Mouse (Mus musculus): ENCODE results near the gene Pola1. TPM values are rescaled to one million over a fixed set of nuclear protein-coding genes. Genes with fewer than 3 reads are reported as not detected.
"Not testable (repeated sequence)": the region's sequence is repeated elsewhere in the genome, so short reads cannot be mapped to it uniquely, and the experiment has no call there.

The Pola1 gene
- polyA plus RNA-seq, 1 experiment from 2014 or later: 30.3 TPM

- no peak overlapping the region for H3K27ac ChIP-seq
- no peaks in the 10 kb centered on the region for H3K9me3 ChIP-seq
- whole genome bisulfite sequencing: 83% methylated on average over 9 of the region's 9 CpGs
- H3K4me2 ChIP-seq: no peak overlapping the region
- H3K4me3 ChIP-seq (replicated peaks): no peak overlapping the region
- H3K27me3 ChIP-seq: no peaks in the 10 kb centered on the region
- no peak for ATAC-seq (ENCODE audit: insufficient number of reproducible peaks, insufficient read depth, low FRiP score, low TSS enrichment, low read depth)
- H3K4me1 ChIP-seq (replicated peaks): no peaks in the 10 kb centered on the region
- H3K9ac ChIP-seq (replicated peaks): no peak overlapping the region
- no peaks in the 10 kb centered on the region for H3K36me3 ChIP-seq
Observed at GRCm38 (mm10) chrX:93428956-93429737, 202.8 kb downstream of the Pola1 start.

GRCm38 (mm10) chrX:93400871-93401270 is 231.1 kb downstream of the Pola1 start:
- not testable (repeated sequence) for H3K27ac ChIP-seq; H3K36me3 ChIP-seq; H3K4me1 ChIP-seq (replicated peaks); H3K9me3 ChIP-seq; H3K4me2 ChIP-seq; H3K9ac ChIP-seq (replicated peaks); H3K4me3 ChIP-seq (replicated peaks); H3K27me3 ChIP-seq; ATAC-seq (ENCODE audit: insufficient number of reproducible peaks, insufficient read depth, low FRiP score, low TSS enrichment, low read depth)

GRCm38 (mm10) chrX:93397089-93397488 is 234.9 kb downstream of the Pola1 start:
- H3K4me3 ChIP-seq (replicated peaks): no peak overlapping the region
- H3K27me3 ChIP-seq: no peaks in the 10 kb centered on the region
- no peaks in the 10 kb centered on the region for H3K9me3 ChIP-seq
- H3K27ac ChIP-seq: no peak overlapping the region
- 87% methylated on average over 3 of the region's 3 CpGs for WGBS
- ATAC-seq (ENCODE audit: insufficient number of reproducible peaks, insufficient read depth, low FRiP score, low TSS enrichment, low read depth): no peak
- H3K4me1 ChIP-seq (replicated peaks): no peaks in the 10 kb centered on the region
- H3K9ac ChIP-seq (replicated peaks): no peak overlapping the region
- no peaks in the 10 kb centered on the region for H3K36me3 ChIP-seq
- H3K4me2 ChIP-seq: no peak overlapping the region

GRCm38 (mm10) chrX:93377285-93377972 is 254.5 kb downstream of the Pola1 start:
- Histone ChIP-seq H3K9ac (replicated peaks) (no peak overlapping the region), H3K9me3 (no peaks in the 10 kb centered on the region), H3K4me2 (no peak overlapping the region), H3K27me3 (no peaks in the 10 kb centered on the region), H3K4me1 (replicated peaks) (no peaks in the 10 kb centered on the region), H3K27ac (no peak overlapping the region), H3K4me3 (replicated peaks) (no peak overlapping the region), H3K36me3 (no peaks in the 10 kb centered on the region)
- 80% methylated on average over 9 of the region's 9 CpGs for WGBS
- ATAC-seq (ENCODE audit: insufficient number of reproducible peaks, insufficient read depth, low FRiP score, low TSS enrichment, low read depth): no peak

GRCm38 (mm10) chrX:93373503-93373902 is 258.5 kb downstream of the Pola1 start:
- no peak overlapping the region for H3K4me2 ChIP-seq
- no peak overlapping the region for H3K4me3 ChIP-seq (replicated peaks)
- 44% methylated on average over 1 of the region's 1 CpGs for WGBS
- ATAC-seq (ENCODE audit: insufficient number of reproducible peaks, insufficient read depth, low FRiP score, low TSS enrichment, low read depth): no peak
- H3K4me1 ChIP-seq (replicated peaks): no peaks in the 10 kb centered on the region
- H3K27me3 ChIP-seq: no peaks in the 10 kb centered on the region
- H3K9ac ChIP-seq (replicated peaks): no peak overlapping the region
- H3K9me3 ChIP-seq: no peaks in the 10 kb centered on the region
- no peak overlapping the region for H3K27ac ChIP-seq
- H3K36me3 ChIP-seq: no peaks in the 10 kb centered on the region

GRCm38 (mm10) chrX:93369708-93370107 is 262.2 kb downstream of the Pola1 start:
- H3K4me3 ChIP-seq (replicated peaks): no peak overlapping the region
- H3K9ac ChIP-seq (replicated peaks): no peak overlapping the region
- WGBS: 65% methylated on average over 1 of the region's 1 CpGs
- H3K36me3 ChIP-seq: no peaks in the 10 kb centered on the region
- no peaks in the 10 kb centered on the region for H3K27me3 ChIP-seq
- H3K4me1 ChIP-seq (replicated peaks): no peaks in the 10 kb centered on the region
- H3K9me3 ChIP-seq: no peaks in the 10 kb centered on the region
- no peak overlapping the region for H3K4me2 ChIP-seq
- no peak for ATAC-seq (ENCODE audit: insufficient number of reproducible peaks, insufficient read depth, low FRiP score, low TSS enrichment, low read depth)
- H3K27ac ChIP-seq: no peak overlapping the region

- WGBS: 91% methylated on average over 3 of the region's 3 CpGs
- H3K4me1 ChIP-seq (replicated peaks): no peaks in the 10 kb centered on the region
- no peak overlapping the region for H3K27ac ChIP-seq
- H3K27me3 ChIP-seq: no peaks in the 10 kb centered on the region
- ATAC-seq (ENCODE audit: insufficient number of reproducible peaks, insufficient read depth, low FRiP score, low TSS enrichment, low read depth): no peak
- no peaks in the 10 kb centered on the region for H3K36me3 ChIP-seq
- H3K4me2 ChIP-seq: no peak overlapping the region
- H3K9me3 ChIP-seq: no peaks in the 10 kb centered on the region
- H3K4me3 ChIP-seq (replicated peaks): no peak overlapping the region
- H3K9ac ChIP-seq (replicated peaks): no peak overlapping the region
Observed at GRCm38 (mm10) chrX:93368211-93368610, 263.7 kb downstream of the Pola1 start.

GRCm38 (mm10) chrX:93321336-93321735 is 310.6 kb downstream of the Pola1 start:
- no peaks in the 10 kb centered on the region for H3K36me3 ChIP-seq
- no peak for ATAC-seq (ENCODE audit: insufficient number of reproducible peaks, insufficient read depth, low FRiP score, low TSS enrichment, low read depth)
- H3K9me3 ChIP-seq: no peaks in the 10 kb centered on the region
- H3K4me1 ChIP-seq (replicated peaks): no peaks in the 10 kb centered on the region
- no peak overlapping the region for H3K4me3 ChIP-seq (replicated peaks)
- H3K27me3 ChIP-seq: no peaks in the 10 kb centered on the region
- H3K27ac ChIP-seq: no peak overlapping the region
- H3K4me2 ChIP-seq: no peak overlapping the region
- H3K9ac ChIP-seq (replicated peaks): no peak overlapping the region
- 91% methylated on average over 1 of the region's 1 CpGs for WGBS

GRCm38 (mm10) chrX:93319979-93320378 is 312.0 kb downstream of the Pola1 start:
- H3K4me1 ChIP-seq (replicated peaks): no peaks in the 10 kb centered on the region
- H3K36me3 ChIP-seq: no peaks in the 10 kb centered on the region
- no peaks in the 10 kb centered on the region for H3K27me3 ChIP-seq
- no peak overlapping the region for H3K4me3 ChIP-seq (replicated peaks)
- ATAC-seq (ENCODE audit: insufficient number of reproducible peaks, insufficient read depth, low FRiP score, low TSS enrichment, low read depth): no peak
- no peak overlapping the region for H3K9ac ChIP-seq (replicated peaks)
- 77% methylated on average over 2 of the region's 2 CpGs for WGBS
- H3K9me3 ChIP-seq: no peaks in the 10 kb centered on the region
- H3K27ac ChIP-seq: no peak overlapping the region
- H3K4me2 ChIP-seq: no peak overlapping the region

GRCm38 (mm10) chrX:93317577-93317976 is 314.4 kb downstream of the Pola1 start:
- WGBS: 55% methylated on average over 4 of the region's 4 CpGs
- H3K4me2 ChIP-seq: no peak overlapping the region
- H3K4me3 ChIP-seq (replicated peaks): no peak overlapping the region
- no peaks in the 10 kb centered on the region for H3K36me3 ChIP-seq
- no peaks in the 10 kb centered on the region for H3K9me3 ChIP-seq
- H3K27me3 ChIP-seq: no peaks in the 10 kb centered on the region
- no peak for ATAC-seq (ENCODE audit: insufficient number of reproducible peaks, insufficient read depth, low FRiP score, low TSS enrichment, low read depth)
- no peak overlapping the region for H3K27ac ChIP-seq
- no peak overlapping the region for H3K9ac ChIP-seq (replicated peaks)
- no peaks in the 10 kb centered on the region for H3K4me1 ChIP-seq (replicated peaks)

- 92% methylated on average over 7 of the region's 7 CpGs for WGBS
- Histone ChIP-seq H3K9me3 (no peaks in the 10 kb centered on the region), H3K27me3 (peaks cover 31% of the 10 kb centered on the region), H3K27ac (no peak overlapping the region), H3K4me3 (replicated peaks) (no peak overlapping the region), H3K4me2 (no peak overlapping the region), H3K4me1 (replicated peaks) (no peaks in the 10 kb centered on the region), H3K9ac (replicated peaks) (no peak overlapping the region), H3K36me3 (no peaks in the 10 kb centered on the region)
- ATAC-seq (ENCODE audit: insufficient number of reproducible peaks, insufficient read depth, low FRiP score, low TSS enrichment, low read depth): no peak
Observed at GRCm38 (mm10) chrX:93305780-93306179, 326.2 kb downstream of the Pola1 start.

All from limb, embryonic 12.5 days (tissue).